Mouse (Mus musculus) neural tube, embryonic 12.5 days (tissue): ENCODE results near the gene Cdh23. TPM values are rescaled to one million over a fixed set of nuclear protein-coding genes. Genes with fewer than 3 reads are reported as not detected.

Source experiments
- ATAC-seq: fragments of 200-750 bp; cut with Nextera tagmentation; 2 replicates; pipeline ENCODE4 v1.8.0; 2017; ENCODE audit warnings: low read depth, mild to moderate bottlenecking, moderate TSS enrichment, moderate library complexity; ENCODE audit not compliant: low FRiP score
- H3K27ac ChIP-seq: fragments of 300-500 bp; sonication (generic); 2 replicates; pipeline ENCODE4 v1.5.1; 2016
- H3K27me3 ChIP-seq: fragments of 300-500 bp; sonication (generic); replicated peaks from 2 replicates; pipeline ENCODE4 v1.6.1; 2016; ENCODE audit warnings: mild to moderate bottlenecking
- H3K36me3 ChIP-seq: fragments of 300-500 bp; sonication (generic); 2 replicates; pipeline ENCODE4 v1.6.1; 2016; ENCODE audit warnings: mild to moderate bottlenecking
- H3K4me1 ChIP-seq: fragments of 300-500 bp; sonication (generic); 2 replicates; pipeline ENCODE4 v1.6.1; 2016
- H3K4me2 ChIP-seq: fragments of 300-500 bp; sonication (generic); replicated peaks from 2 replicates; pipeline ENCODE4 v1.6.1; 2016; ENCODE audit warnings: mild to moderate bottlenecking
- H3K4me3 ChIP-seq: fragments of 300-500 bp; sonication (generic); 2 replicates; pipeline ENCODE4 v1.5.1; 2016
- H3K9ac ChIP-seq: fragments of 300-500 bp; sonication (generic); 2 replicates; pipeline ENCODE4 v1.6.1; 2016; ENCODE audit warnings: mild to moderate bottlenecking
- H3K9me3 ChIP-seq: fragments of 300-500 bp; sonication (generic); 2 replicates; pipeline ENCODE4 v1.6.1; 2016; ENCODE audit warnings: mild to moderate bottlenecking
- WGBS: fragments of 180-500 bp; shearing (Covaris S2); methylation state at CpG from one replicate; pipeline ENCODE4 v1.1.7; 2016; 5-methylcytosine and 5-hydroxymethylcytosine counted together
- polyA plus RNA-seq: library from polyadenylated mRNA; unstranded; fragments of >200 nt; fragmentation: Nextera tagmentation; extraction: Ambion mirVana; gene quantifications from 2 replicates; pipeline ENCODE4 v1.2.1, GENCODE M21; 2016

Gene Cdh23
- polyA plus RNA-seq, 1 experiment from 2014 or later = 1.0 TPM

- H3K4me3 ChIP-seq = no peak overlapping the region
- no peak overlapping the region for H3K27ac ChIP-seq
- no peak overlapping the region for H3K9ac ChIP-seq
- H3K27me3 ChIP-seq = peaks cover 97% of the 10 kb centered on the region
- ATAC-seq = no peak
- 25% methylated on average over 7 of the region's 7 CpGs for WGBS
- H3K4me1 ChIP-seq = peaks cover 20% of the 10 kb centered on the region
- H3K36me3 ChIP-seq = no peaks in the 10 kb centered on the region
- no peaks in the 10 kb centered on the region for H3K9me3 ChIP-seq
- H3K4me2 ChIP-seq = no peak overlapping the region
Observed at GRCm38 (mm10) chr10:60590241-60590640, 106.0 kb downstream of the Cdh23 start.

- no peaks in the 10 kb centered on the region for H3K36me3 ChIP-seq
- H3K9me3 ChIP-seq = no peaks in the 10 kb centered on the region
- 63% methylated on average over 6 of the region's 6 CpGs for WGBS
- no peak overlapping the region for H3K4me2 ChIP-seq
- H3K27me3 ChIP-seq = peaks cover 95% of the 10 kb centered on the region
- peaks cover 15% of the 10 kb centered on the region for H3K4me1 ChIP-seq
- ATAC-seq = no peak
- no peak overlapping the region for H3K9ac ChIP-seq
- H3K27ac ChIP-seq = no peak overlapping the region
- H3K4me3 ChIP-seq = no peak overlapping the region
Observed at GRCm38 (mm10) chr10:60585691-60586090, 110.6 kb downstream of the Cdh23 start.

- 20% methylated on average over 15 of the region's 15 CpGs for WGBS
- peak; percentile 42 for ATAC-seq
Observed at GRCm38 (mm10) chr10:60582956-60583355, 113.3 kb downstream of the Cdh23 start.

GRCm38 (mm10) chr10:60580666-60581065 is 115.6 kb downstream of the Cdh23 start:
- Histone ChIP-seq H3K9me3 (no peaks in the 10 kb centered on the region), H3K27ac (no peak overlapping the region), H3K4me1 (peaks cover 14% of the 10 kb centered on the region), H3K27me3 (peaks cover 92% of the 10 kb centered on the region), H3K36me3 (no peaks in the 10 kb centered on the region), H3K9ac (no peak overlapping the region), H3K4me2 (no peak overlapping the region), H3K4me3 (no peak overlapping the region)
- 41% methylated on average over 15 of the region's 15 CpGs for WGBS
- no peak for ATAC-seq

More at GRCm38 (mm10) chr10:60582956-60583355, 113.3 kb downstream of the Cdh23 start:
- no peaks in the 10 kb centered on the region for H3K9me3 ChIP-seq
- no peak overlapping the region for H3K4me3 ChIP-seq
- H3K27ac ChIP-seq = no peak overlapping the region
- H3K36me3 ChIP-seq = no peaks in the 10 kb centered on the region
- H3K9ac ChIP-seq = no peak overlapping the region
- H3K4me2 ChIP-seq = peak overlapping the region; percentile 20; the same call in 1 of the 2 replicates
- H3K27me3 ChIP-seq = peaks cover 94% of the 10 kb centered on the region
- H3K4me1 ChIP-seq = peaks cover 7% of the 10 kb centered on the region

GRCm38 (mm10) chr10:60578738-60579538 is 117.4 kb downstream of the Cdh23 start:
- Histone ChIP-seq H3K4me1 (peaks cover 14% of the 10 kb centered on the region), H3K4me3 (no peak overlapping the region), H3K9ac (no peak overlapping the region), H3K27me3 (peaks cover 86% of the 10 kb centered on the region), H3K4me2 (no peak overlapping the region), H3K36me3 (no peaks in the 10 kb centered on the region), H3K27ac (no peak overlapping the region), H3K9me3 (no peaks in the 10 kb centered on the region)
- no peak for ATAC-seq
- 38% methylated on average over 12 of the region's 12 CpGs for WGBS

GRCm38 (mm10) chr10:60577920-60578737 is 118.2 kb downstream of the Cdh23 start:
- peaks cover 82% of the 10 kb centered on the region for H3K27me3 ChIP-seq
- H3K27ac ChIP-seq = no peak overlapping the region
- no peak overlapping the region for H3K9ac ChIP-seq
- H3K4me1 ChIP-seq = peaks cover 13% of the 10 kb centered on the region
- H3K9me3 ChIP-seq = no peaks in the 10 kb centered on the region
- H3K4me3 ChIP-seq = no peak overlapping the region
- no peak overlapping the region for H3K4me2 ChIP-seq
- no peak for ATAC-seq
- 89% methylated on average over 11 of the region's 12 CpGs for WGBS
- H3K36me3 ChIP-seq = no peaks in the 10 kb centered on the region

- no peak overlapping the region for H3K4me3 ChIP-seq
- ATAC-seq = no peak
- no peak overlapping the region for H3K9ac ChIP-seq
- H3K27ac ChIP-seq = no peak overlapping the region
- peaks cover 6% of the 10 kb centered on the region for H3K4me1 ChIP-seq
- H3K4me2 ChIP-seq = no peak overlapping the region
- WGBS = 60% methylated on average over 13 of the region's 13 CpGs
- no peaks in the 10 kb centered on the region for H3K36me3 ChIP-seq
- H3K9me3 ChIP-seq = no peaks in the 10 kb centered on the region
- H3K27me3 ChIP-seq = peaks cover 83% of the 10 kb centered on the region
Observed at GRCm38 (mm10) chr10:60577125-60577919, 119.0 kb downstream of the Cdh23 start.

GRCm38 (mm10) chr10:60574851-60575250 is 121.4 kb downstream of the Cdh23 start:
- H3K4me2 ChIP-seq = no peak overlapping the region
- ATAC-seq = no peak
- H3K9ac ChIP-seq = no peak overlapping the region
- H3K4me3 ChIP-seq = no peak overlapping the region
- no peaks in the 10 kb centered on the region for H3K9me3 ChIP-seq
- H3K36me3 ChIP-seq = no peaks in the 10 kb centered on the region
- H3K27ac ChIP-seq = no peak overlapping the region
- H3K4me1 ChIP-seq = peaks cover 13% of the 10 kb centered on the region
- 89% methylated on average over 3 of the region's 3 CpGs for WGBS
- H3K27me3 ChIP-seq = peaks cover 71% of the 10 kb centered on the region

- no peak for ATAC-seq
- Histone ChIP-seq H3K4me3 (no peak overlapping the region), H3K9me3 (no peaks in the 10 kb centered on the region), H3K27me3 (peaks cover 57% of the 10 kb centered on the region), H3K27ac (no peak overlapping the region), H3K36me3 (no peaks in the 10 kb centered on the region), H3K4me1 (peaks cover 8% of the 10 kb centered on the region), H3K4me2 (no peak overlapping the region), H3K9ac (no peak overlapping the region)
- 55% methylated on average over 4 of the region's 4 CpGs for WGBS
Observed at GRCm38 (mm10) chr10:60571491-60571890, 124.8 kb downstream of the Cdh23 start.

GRCm38 (mm10) chr10:60566369-60567037 is 129.8 kb downstream of the Cdh23 start:
- no peak overlapping the region for H3K9ac ChIP-seq
- no peaks in the 10 kb centered on the region for H3K36me3 ChIP-seq
- no peaks in the 10 kb centered on the region for H3K9me3 ChIP-seq
- H3K27ac ChIP-seq = no peak overlapping the region
- peak overlapping the region; percentile 25 for H3K4me2 ChIP-seq
- H3K4me1 ChIP-seq = peaks cover 10% of the 10 kb centered on the region
- H3K4me3 ChIP-seq = no peak overlapping the region
- ATAC-seq = no peak
- 50% methylated on average over 24 of the region's 24 CpGs for WGBS
- peaks cover 47% of the 10 kb centered on the region for H3K27me3 ChIP-seq

GRCm38 (mm10) chr10:60564136-60564535 is 132.2 kb downstream of the Cdh23 start:
- ATAC-seq = no peak
- Histone ChIP-seq H3K27ac (no peak overlapping the region), H3K9ac (no peak overlapping the region), H3K27me3 (peaks cover 56% of the 10 kb centered on the region), H3K4me1 (peaks cover 10% of the 10 kb centered on the region), H3K36me3 (no peaks in the 10 kb centered on the region), H3K4me2 (no peak overlapping the region), H3K4me3 (no peak overlapping the region), H3K9me3 (no peaks in the 10 kb centered on the region)
- 84% methylated on average over 6 of the region's 6 CpGs for WGBS
